Mouse (Mus musculus): Measurements from ENCODE around the gene Imp4. TPM values are rescaled to one million over a fixed set of nuclear protein-coding genes. Genes with fewer than 3 reads are reported as not detected.
"Not testable (repeated sequence)": the region's sequence is repeated elsewhere in the genome, so short reads cannot be mapped to it uniquely, and the experiment has no call there.

The Imp4 gene
- polyA plus RNA-seq, 1 experiment from 2014 or later, result 119 TPM

DNA sequence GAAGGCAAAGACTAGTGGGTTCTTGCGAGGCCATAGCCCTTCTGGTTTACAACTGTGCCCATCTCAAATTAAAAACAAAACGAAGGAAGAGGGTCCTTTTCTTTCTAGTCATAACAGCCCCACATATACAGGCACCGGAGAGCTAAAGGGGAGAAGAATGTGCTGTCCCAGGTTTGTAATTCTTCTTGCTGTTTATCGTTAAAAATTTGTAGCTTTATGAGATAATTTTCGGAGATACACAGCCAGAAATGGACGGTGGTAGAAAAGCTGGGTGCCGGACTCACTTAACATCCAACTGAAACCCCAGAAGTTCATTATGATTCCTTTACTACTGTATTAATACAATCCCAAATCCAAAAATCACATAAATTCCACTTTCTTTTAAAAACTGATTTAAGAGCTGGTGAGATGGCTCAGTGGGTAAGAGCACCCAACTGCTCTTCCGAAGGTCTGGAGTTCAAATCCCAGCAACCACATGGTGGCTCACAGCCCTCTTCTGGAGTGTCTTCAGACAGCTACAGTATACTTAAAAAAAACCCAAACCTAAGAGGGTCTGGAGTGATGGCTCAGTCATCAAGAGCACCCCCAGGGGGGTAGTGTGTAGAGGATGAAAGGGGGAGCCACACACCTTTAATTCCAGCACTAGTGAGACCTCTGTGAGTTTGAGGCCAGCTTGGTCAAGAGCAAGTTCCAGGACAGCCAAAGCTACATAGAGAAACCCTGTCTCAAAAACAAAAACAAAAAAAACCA lies 4.1 kb upstream of the Imp4 start:
- Histone ChIP-seq H3K27me3 (ENCODE audit: poor library complexity, severe bottlenecking) (no peaks in the 10 kb centered on the region), H3K4me1 (peaks cover 41% of the 10 kb centered on the region), H3K9me3 (peaks cover 18% of the 10 kb centered on the region), H3K27ac (peak overlapping the region; percentile 92), H3K4me3 (peak overlapping the region; percentile 67), H3K36me3 (replicated peaks) (peaks cover 30% of the 10 kb centered on the region)
- WGBS, result 30% methylated on average over 8 of the region's 8 CpGs
- DNase-seq (ENCODE audit: extremely low spot score, low spot score), result no peak

DNA sequence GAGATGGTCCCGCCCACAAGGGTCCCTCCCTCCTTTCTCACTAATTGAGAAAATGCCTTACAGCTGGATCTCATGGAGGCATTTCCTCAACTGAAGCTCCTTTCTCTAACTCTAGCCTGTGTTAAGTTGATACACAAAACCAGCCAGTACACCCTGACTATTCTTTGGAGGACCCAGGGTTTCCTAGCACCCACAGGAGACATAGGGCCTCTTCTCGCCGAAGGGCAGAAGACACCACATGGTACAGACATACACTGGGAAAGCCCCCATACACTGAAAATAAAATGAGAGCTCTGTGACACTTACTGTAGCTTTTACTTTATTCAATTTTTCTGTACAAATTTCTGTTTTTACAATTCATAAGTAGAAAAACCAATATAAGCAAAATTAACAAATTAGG lies 3.3 kb upstream of the Imp4 start:
- peaks cover 49% of the 10 kb centered on the region for H3K4me1 ChIP-seq
- H3K9me3 ChIP-seq, result peaks cover 10% of the 10 kb centered on the region
- no peak overlapping the region for H3K27ac ChIP-seq
- no peaks in the 10 kb centered on the region for H3K27me3 ChIP-seq (ENCODE audit: poor library complexity, severe bottlenecking)
- 81% methylated on average over 3 of the region's 3 CpGs for WGBS
- peaks cover 24% of the 10 kb centered on the region for H3K36me3 ChIP-seq (replicated peaks)
- DNase-seq (ENCODE audit: extremely low spot score, low spot score), result no peak
- no peak overlapping the region for H3K4me3 ChIP-seq

DNA sequence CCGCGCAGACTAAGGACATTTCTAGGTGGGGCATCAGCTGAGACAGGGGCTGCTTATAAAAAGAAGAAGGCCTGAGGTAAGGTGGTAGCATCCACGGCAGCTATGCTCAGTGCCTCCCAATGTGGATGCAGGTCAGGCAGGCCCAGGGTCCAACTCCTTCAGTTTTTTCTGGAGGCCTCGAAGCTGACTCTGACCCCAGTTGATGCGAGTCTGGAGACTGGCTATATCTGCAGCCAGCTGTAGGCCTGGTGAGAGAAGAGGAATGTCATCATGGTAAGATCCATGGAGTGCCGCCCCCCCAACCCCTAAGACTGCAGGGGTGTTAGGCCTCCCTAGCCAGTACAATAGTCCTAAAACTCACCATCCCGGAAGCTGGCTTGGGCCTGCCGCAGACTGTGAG lies 2.3 kb upstream of the Imp4 start:
- WGBS, result 93% methylated on average over 8 of the region's 8 CpGs
- H3K9me3 ChIP-seq; DNase-seq (ENCODE audit: extremely low spot score, low spot score); H3K27me3 ChIP-seq (ENCODE audit: poor library complexity, severe bottlenecking); H3K27ac ChIP-seq; H3K4me3 ChIP-seq: not testable (repeated sequence)
- H3K36me3 ChIP-seq (replicated peaks), result peaks cover 24% of the 10 kb centered on the region
- peaks cover 51% of the 10 kb centered on the region for H3K4me1 ChIP-seq

DNA sequence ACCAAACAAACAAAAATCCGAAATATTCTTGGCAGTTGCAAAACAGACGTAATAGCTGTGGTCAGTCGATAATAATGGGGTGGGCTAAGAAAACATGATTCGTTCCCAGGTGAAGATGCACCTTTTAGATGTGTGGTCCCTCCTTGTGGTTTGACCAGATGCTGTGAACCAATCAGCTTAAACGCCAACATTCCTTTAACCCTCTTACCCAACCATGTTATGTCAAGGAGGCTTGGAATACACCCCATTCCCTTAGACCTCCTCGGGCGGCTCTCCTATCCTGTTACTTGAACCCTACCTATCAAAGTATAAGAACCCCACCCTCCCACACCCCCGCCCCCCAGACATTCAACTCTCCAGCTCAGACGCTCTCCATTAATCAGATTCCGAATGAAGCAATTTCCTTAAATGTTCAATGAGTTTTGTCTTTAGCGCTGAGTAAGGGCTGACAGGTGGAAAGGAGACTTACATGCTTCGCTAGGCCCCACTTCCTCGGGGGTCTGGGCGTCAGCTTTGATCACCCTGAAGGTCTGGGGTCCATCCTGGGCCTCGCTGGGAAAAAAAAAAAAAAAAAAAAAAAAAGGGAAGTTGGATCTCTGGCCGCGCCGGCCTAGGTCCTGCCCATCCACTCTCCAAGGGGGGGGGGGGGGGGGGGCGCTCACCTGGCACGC lies 1.1 kb upstream of the Imp4 start:
- 50% methylated on average over 15 of the region's 20 CpGs for WGBS
- peaks cover 40% of the 10 kb centered on the region for H3K4me1 ChIP-seq
- no peaks in the 10 kb centered on the region for H3K9me3 ChIP-seq
- peaks cover 35% of the 10 kb centered on the region for H3K36me3 ChIP-seq (replicated peaks)
- H3K4me3 ChIP-seq, result peak overlapping the region; percentile 80
- peak overlapping the region; percentile 88 for H3K27ac ChIP-seq
- H3K27me3 ChIP-seq (ENCODE audit: poor library complexity, severe bottlenecking), result no peaks in the 10 kb centered on the region
- DNase-seq (ENCODE audit: extremely low spot score, low spot score), result no peak

DNA sequence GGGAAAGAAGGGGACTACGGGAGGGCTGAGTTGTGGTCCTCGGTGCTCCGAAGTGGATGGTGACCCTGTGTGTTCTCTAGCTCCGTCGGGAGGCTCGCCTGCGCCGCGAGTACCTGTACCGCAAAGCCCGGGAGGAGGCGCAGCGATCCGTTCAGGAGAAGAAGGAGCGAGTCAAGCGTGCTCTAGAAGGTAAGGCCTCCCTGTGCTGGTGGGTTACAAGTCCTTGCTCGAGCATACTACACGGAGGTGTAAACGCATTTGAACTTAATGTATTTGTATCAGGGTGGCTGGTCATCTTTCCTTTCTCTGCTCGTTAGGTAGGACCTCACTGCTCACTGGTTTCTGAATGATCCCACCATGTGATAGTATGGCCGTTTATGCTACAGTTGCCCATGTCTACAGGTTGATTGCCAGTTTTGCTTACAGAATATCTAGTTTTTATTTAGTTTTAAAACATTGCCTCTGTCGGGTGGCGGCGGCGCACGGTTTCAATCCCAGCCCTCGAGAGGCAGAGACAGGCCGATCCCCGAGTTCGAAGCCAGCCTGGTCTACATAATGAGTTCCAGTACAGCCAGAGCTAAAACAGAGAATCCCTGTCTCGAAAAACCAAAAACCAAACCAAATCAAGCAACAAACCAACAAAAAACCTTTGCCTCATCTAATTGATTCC lies 445 bp downstream of the Imp4 start:
- Histone ChIP-seq H3K27ac (peak overlapping the region; percentile 88), H3K9me3 (no peaks in the 10 kb centered on the region), H3K4me1 (peaks cover 30% of the 10 kb centered on the region), H3K36me3 (replicated peaks) (peaks cover 51% of the 10 kb centered on the region), H3K4me3 (peak overlapping the region; percentile 80), H3K27me3 (ENCODE audit: poor library complexity, severe bottlenecking) (no peaks in the 10 kb centered on the region)
- 9% methylated on average over 31 of the region's 31 CpGs for WGBS
- DNase-seq (ENCODE audit: extremely low spot score, low spot score), result no peak

DNA sequence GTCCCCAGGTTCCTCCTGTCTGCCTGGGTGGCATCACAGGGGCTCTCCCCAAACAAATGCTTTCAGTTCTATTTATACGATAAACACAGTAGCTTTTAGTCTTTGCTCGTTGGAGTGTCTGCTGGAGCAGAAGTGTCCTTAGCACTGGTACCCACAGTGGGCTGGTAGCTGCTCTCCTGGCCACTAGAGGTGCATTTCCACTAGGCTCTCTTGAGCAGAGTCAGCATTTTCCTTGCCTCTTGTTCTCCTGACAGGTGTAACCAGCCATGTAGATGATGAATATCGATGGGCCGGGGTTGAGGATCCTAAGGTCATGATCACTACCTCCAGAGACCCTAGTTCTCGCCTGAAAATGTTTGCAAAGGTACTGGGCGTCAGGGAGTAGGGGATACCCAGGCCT lies 3.5 kb downstream of the Imp4 start:
- 96% methylated on average over 6 of the region's 6 CpGs for WGBS

DNA sequence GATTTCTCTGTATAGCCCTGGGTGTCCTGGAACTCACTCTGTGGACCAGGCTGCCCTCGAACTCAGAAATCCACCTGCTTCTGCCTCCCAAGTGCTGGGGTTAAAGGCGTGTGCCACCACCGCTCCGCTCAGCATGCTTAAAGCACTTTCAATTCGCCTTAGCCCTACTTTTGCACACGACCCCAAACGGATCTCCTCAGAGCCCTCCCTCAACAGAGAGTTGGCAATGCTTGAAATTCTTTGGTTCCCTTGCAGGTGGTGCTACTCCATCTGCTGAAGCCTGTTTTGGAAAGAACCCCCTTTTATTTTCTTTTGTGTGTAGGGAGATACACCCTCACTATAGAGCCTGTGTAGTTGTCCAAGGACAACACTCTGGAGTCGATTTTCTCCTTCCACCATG lies 18.8 kb downstream of the Imp4 start:
- Histone ChIP-seq H3K4me1 (peaks cover 19% of the 10 kb centered on the region), H3K36me3 (replicated peaks) (no peaks in the 10 kb centered on the region), H3K4me3 (no peak overlapping the region), H3K27ac (no peak overlapping the region), H3K9me3 (no peaks in the 10 kb centered on the region), H3K27me3 (ENCODE audit: poor library complexity, severe bottlenecking) (peaks cover 67% of the 10 kb centered on the region)
- DNase-seq (ENCODE audit: extremely low spot score, low spot score), result no peak
- WGBS, result 31% methylated on average over 8 of the region's 8 CpGs

More for the DNA sequence above, 3.5 kb downstream of the Imp4 start:
- no peak overlapping the region for H3K27ac ChIP-seq
- H3K4me3 ChIP-seq, result no peak overlapping the region
- DNase-seq (ENCODE audit: extremely low spot score, low spot score), result no peak
- H3K9me3 ChIP-seq, result no peaks in the 10 kb centered on the region
- H3K27me3 ChIP-seq (ENCODE audit: poor library complexity, severe bottlenecking), result no peaks in the 10 kb centered on the region
- peaks cover 24% of the 10 kb centered on the region for H3K4me1 ChIP-seq
- H3K36me3 ChIP-seq (replicated peaks), result peaks cover 64% of the 10 kb centered on the region

DNA sequence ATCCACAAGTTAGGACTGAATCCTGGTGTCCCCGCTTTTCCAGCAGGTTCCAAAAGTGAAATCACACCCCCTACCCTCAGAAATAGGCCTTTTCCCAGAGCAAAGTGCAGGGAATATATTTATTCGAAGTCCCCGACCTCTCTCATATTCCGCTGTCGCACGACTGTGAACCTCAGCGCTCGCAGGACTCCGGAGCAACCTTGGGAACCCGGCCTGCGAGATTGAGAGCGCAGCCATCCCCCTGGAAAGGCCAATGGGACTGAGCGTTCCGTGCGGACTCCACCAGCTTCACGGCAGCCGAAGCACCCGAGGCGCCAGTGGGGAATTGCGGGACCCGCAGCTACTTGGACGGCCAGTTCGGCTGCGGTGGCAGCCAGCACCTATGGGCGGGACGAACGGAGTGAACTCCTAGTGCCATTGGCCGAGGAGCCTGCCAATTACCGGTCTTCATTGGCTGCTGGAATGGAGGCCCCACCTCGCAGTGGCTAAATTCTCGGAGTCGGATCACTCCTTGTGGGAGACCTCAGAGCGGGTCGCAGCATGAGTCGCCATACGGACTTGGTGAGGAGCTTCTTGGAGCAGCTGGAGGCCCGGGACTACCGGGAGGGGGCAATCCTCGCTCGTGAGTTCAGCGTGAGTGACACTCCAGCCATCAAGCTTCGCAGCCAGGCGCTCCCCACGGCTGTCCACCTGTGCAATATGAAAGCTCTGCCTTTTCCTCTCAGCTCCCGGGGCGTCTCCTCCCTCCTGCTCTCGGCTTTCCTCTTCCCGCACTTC lies 19.8 kb downstream of the Imp4 start, which contains the start of gene Ptpn18:
TSS of gene Ptpn18 (plus strand) at position 479 of the 777 bp plus-strand sequence.
- peak within 1 kb of the TSS; percentile 69; the same call in 1 of the 2 replicates for H3K27ac ChIP-seq
- under 1% methylated on average over 48 of the region's 48 CpGs for WGBS
- peaks cover 19% of the 10 kb centered on the region for H3K4me1 ChIP-seq
- H3K9me3 ChIP-seq, result no peaks in the 10 kb centered on the region
- H3K27me3 ChIP-seq (ENCODE audit: poor library complexity, severe bottlenecking), result peaks cover 67% of the 10 kb centered on the region
- peak within 1 kb of the TSS; percentile 71 for H3K4me3 ChIP-seq
- DNase-seq (ENCODE audit: extremely low spot score, low spot score), result peak; percentile 87
- H3K36me3 ChIP-seq (replicated peaks), result no peaks in the 10 kb centered on the region

DNA sequence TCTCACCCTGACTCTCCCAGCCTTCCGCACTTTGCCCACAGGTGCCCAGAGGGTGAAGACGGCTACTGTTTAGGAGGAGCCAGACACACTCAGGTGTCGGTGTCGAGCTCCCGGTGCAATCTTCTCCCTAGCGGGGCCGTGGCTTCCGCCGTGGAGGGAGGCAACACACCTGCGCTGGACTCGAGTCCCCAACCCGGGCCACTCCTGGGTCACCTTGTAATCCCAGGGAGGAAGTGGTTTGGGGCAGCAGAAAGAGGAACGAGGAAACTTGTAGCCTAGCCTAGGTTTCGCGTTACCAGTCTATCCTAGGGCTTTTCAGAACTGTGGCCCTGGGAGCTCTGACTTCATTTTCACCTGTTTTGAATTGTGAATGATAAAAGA lies 20.4 kb downstream of the Imp4 start:
- DNase-seq (ENCODE audit: extremely low spot score, low spot score), result no peak

DNA sequence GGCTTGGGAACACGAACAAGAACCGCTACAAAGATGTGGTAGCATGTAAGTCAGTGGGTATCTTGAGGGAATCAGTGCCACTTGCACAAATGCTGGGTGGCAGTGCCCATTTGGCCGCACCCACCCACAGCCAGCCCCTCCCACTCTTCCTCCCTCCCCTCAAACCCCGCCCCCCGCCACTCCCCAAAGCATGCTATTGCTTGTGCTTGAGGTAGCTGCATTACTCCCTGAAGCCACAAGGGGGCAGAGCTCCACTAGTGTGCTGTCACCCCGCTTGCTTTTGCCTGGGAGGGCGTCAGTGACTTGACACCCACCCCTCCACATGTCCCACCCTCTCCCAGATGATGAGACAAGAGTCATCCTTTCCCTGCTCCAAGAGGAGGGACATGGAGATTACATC lies 23.1 kb downstream of the Imp4 start:
- WGBS, result 14% methylated on average over 7 of the region's 7 CpGs
- H3K9me3 ChIP-seq, result no peaks in the 10 kb centered on the region

More for the DNA sequence above, 20.4 kb downstream of the Imp4 start:
- H3K27me3 ChIP-seq (ENCODE audit: poor library complexity, severe bottlenecking), result peaks cover 67% of the 10 kb centered on the region
- H3K4me1 ChIP-seq, result peaks cover 19% of the 10 kb centered on the region
- H3K9me3 ChIP-seq, result no peaks in the 10 kb centered on the region
- WGBS, result 2% methylated on average over 15 of the region's 15 CpGs
- peak overlapping the region; percentile 71 for H3K4me3 ChIP-seq
- no peak overlapping the region for H3K27ac ChIP-seq
- H3K36me3 ChIP-seq (replicated peaks), result no peaks in the 10 kb centered on the region

DNA sequence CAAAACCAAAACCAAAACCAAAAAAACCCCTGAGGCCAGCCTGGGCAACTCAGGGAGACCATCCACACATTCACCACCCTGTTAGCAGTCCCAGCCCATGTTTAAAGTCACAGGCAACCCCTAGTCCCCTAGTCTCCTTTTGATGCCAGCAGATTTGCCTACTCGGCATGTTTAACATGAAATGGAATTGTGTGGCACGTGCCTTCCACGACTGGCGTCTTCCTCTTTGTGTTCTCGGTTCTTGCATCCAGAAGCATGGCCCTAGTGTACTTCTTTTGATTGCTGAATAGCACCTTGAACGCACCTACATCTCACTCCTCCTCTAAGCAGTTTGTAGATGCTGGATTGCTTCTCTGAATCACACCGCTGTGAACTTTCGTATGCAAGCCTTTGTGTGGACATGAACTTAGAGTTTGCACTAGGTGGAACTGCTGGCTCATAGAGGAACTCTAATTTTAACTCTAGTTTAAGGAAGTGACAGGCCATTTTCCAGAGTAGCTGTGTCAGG lies 24.7 kb downstream of the Imp4 start:
- peaks cover 35% of the 10 kb centered on the region for H3K27me3 ChIP-seq (ENCODE audit: poor library complexity, severe bottlenecking)
- DNase-seq (ENCODE audit: extremely low spot score, low spot score), result no peak
- WGBS, result 91% methylated on average over 8 of the region's 8 CpGs

More for the DNA sequence above, 23.1 kb downstream of the Imp4 start:
- Histone ChIP-seq H3K36me3 (replicated peaks) (no peaks in the 10 kb centered on the region), H3K4me1 (peaks cover 21% of the 10 kb centered on the region), H3K27ac (no peak overlapping the region), H3K4me3 (no peak overlapping the region), H3K27me3 (ENCODE audit: poor library complexity, severe bottlenecking) (peaks cover 51% of the 10 kb centered on the region)
- DNase-seq (ENCODE audit: extremely low spot score, low spot score), result peak; percentile 60

DNA sequence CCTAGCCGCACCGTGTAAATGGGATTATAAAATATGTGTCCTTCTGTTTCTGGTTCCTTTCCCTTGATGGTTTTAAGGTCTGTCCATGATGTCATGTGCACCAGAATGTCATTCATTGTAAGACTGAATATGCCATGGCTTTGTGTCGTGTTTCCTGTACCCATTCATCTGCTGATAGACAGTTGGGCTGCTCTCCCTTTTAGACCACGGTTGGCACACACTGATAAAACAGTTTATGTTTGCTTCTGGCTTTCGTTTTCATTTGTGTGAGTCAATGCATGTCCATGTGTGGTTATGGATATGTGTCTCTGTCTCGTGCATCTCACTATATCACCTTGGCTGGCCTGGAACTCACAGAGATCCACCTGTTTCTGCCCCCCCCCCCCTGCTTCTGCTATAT lies 25.8 kb downstream of the Imp4 start:
- peaks cover 11% of the 10 kb centered on the region for H3K4me1 ChIP-seq
- no peaks in the 10 kb centered on the region for H3K36me3 ChIP-seq (replicated peaks)
- no peaks in the 10 kb centered on the region for H3K9me3 ChIP-seq
- no peak overlapping the region for H3K4me3 ChIP-seq
- no peak for DNase-seq (ENCODE audit: extremely low spot score, low spot score)
- no peak overlapping the region for H3K27ac ChIP-seq
- WGBS, result 87% methylated on average over 6 of the region's 6 CpGs
- peaks cover 25% of the 10 kb centered on the region for H3K27me3 ChIP-seq (ENCODE audit: poor library complexity, severe bottlenecking)

More for the DNA sequence above, 24.7 kb downstream of the Imp4 start:
- no peaks in the 10 kb centered on the region for H3K9me3 ChIP-seq
- H3K4me3 ChIP-seq, result no peak overlapping the region
- H3K36me3 ChIP-seq (replicated peaks), result no peaks in the 10 kb centered on the region
- H3K4me1 ChIP-seq, result peaks cover 20% of the 10 kb centered on the region
- no peak overlapping the region for H3K27ac ChIP-seq
